Mouse (Mus musculus): ENCODE measurements around the gene Gcfc2.

Gcfc2 gene

GRCm38 (mm10) chr6:81923523-81924142 is at the start of gene Gcfc2:
Gcfc2 (plus strand) TSS chr6:81923669.
- DNase-seq = peak; percentile 95 to 99

GRCm38 (mm10) chr6:81895678-81896230 is 27.7 kb upstream of the Gcfc2 start:
- no peak for DNase-seq

GRCm38 (mm10) chr6:81910302-81910855 is 13.1 kb upstream of the Gcfc2 start:
- DNase-seq = no peak

- DNase-seq = no peak
Measured at GRCm38 (mm10) chr6:81911244-81911643, 12.2 kb upstream of the Gcfc2 start.

- no peak for DNase-seq
Measured at GRCm38 (mm10) chr6:81911713-81912112, 11.8 kb upstream of the Gcfc2 start.

- DNase-seq = no peak
Measured at GRCm38 (mm10) chr6:81912177-81912576, 11.3 kb upstream of the Gcfc2 start.

- DNase-seq = no peak
Measured at GRCm38 (mm10) chr6:81924304-81924703, 835 bp downstream of the Gcfc2 start.

- no peak for DNase-seq
Measured at GRCm38 (mm10) chr6:81929402-81929801, 5.9 kb downstream of the Gcfc2 start.

- DNase-seq = peak in 1 of 2 experiments; percentile 29
Measured at GRCm38 (mm10) chr6:81933281-81933680, 9.8 kb downstream of the Gcfc2 start.

- no peak for DNase-seq
Measured at GRCm38 (mm10) chr6:81941718-81942117, 18.2 kb downstream of the Gcfc2 start.

GRCm38 (mm10) chr6:81943281-81943680 is 19.8 kb downstream of the Gcfc2 start:
- no peak for DNase-seq

- DNase-seq = peak; percentile 18 to 26
Measured at GRCm38 (mm10) chr6:81944432-81944831, 21.0 kb downstream of the Gcfc2 start.

- no peak for DNase-seq
Measured at GRCm38 (mm10) chr6:81946906-81947305, 23.4 kb downstream of the Gcfc2 start.

GRCm38 (mm10) chr6:81955133-81955532 is 31.7 kb downstream of the Gcfc2 start:
- DNase-seq = no peak

- DNase-seq = peak in 1 of 2 experiments; percentile 49
Measured at GRCm38 (mm10) chr6:81956399-81956798, 32.9 kb downstream of the Gcfc2 start.

GRCm38 (mm10) chr6:81957992-81958391 is 34.5 kb downstream of the Gcfc2 start:
- DNase-seq = no peak

GRCm38 (mm10) chr6:81959866-81960265 is 36.4 kb downstream of the Gcfc2 start:
- no peak for DNase-seq

GRCm38 (mm10) chr6:81960284-81960683 is 36.8 kb downstream of the Gcfc2 start:
- peak in 1 of 2 experiments; percentile 13 for DNase-seq

- DNase-seq = peak; percentile 94 to 95
Measured at GRCm38 (mm10) chr6:81965296-81966067, 42.0 kb downstream of the Gcfc2 start, which contains the start of gene Mrpl19. Mrpl19 (minus strand) TSS chr6:81965958.

- DNase-seq = no peak
Measured at GRCm38 (mm10) chr6:81966068-81966544, 42.6 kb downstream of the Gcfc2 start.

- DNase-seq = no peak
Measured at GRCm38 (mm10) chr6:81971196-81971595, 47.7 kb downstream of the Gcfc2 start.

GRCm38 (mm10) chr6:81972595-81972994 is 49.1 kb downstream of the Gcfc2 start:
- no peak for DNase-seq

- DNase-seq = peak; percentile 73 to 93
Measured at GRCm38 (mm10) chr6:81975971-81976621, 52.6 kb downstream of the Gcfc2 start.
